Mouse (Mus musculus) embryonic facial prominence, embryonic 15.5 days (tissue): ENCODE data around the gene Hic1. TPM values are rescaled to one million over a fixed set of nuclear protein-coding genes. Genes with fewer than 3 reads are reported as not detected.

ENCODE experiments used
- ATAC-seq: fragments of 200-750 bp; cut with Nextera tagmentation; 2 replicates; pipeline ENCODE4 v1.8.0; 2017; ENCODE audit warnings: low read depth, moderate TSS enrichment; ENCODE audit not compliant: insufficient number of reproducible peaks, low FRiP score, low TSS enrichment
- H3K27ac ChIP-seq: fragments of 300-500 bp; sonication (generic); replicated peaks from 2 replicates; pipeline ENCODE4 v1.5.1; 2015; ENCODE audit warnings: mild to moderate bottlenecking, inconsistent platforms
- H3K27me3 ChIP-seq: fragments of 300-500 bp; sonication (generic); 2 replicates; pipeline ENCODE4 v1.6.1; 2015; ENCODE audit warnings: inconsistent platforms
- H3K36me3 ChIP-seq: fragments of 300-500 bp; sonication (generic); 2 replicates; pipeline ENCODE4 v1.6.1; 2015; ENCODE audit warnings: mild to moderate bottlenecking, inconsistent platforms
- H3K4me1 ChIP-seq: fragments of 300-500 bp; sonication (generic); 2 replicates; pipeline ENCODE4 v1.6.1; 2015; ENCODE audit warnings: inconsistent platforms
- H3K4me2 ChIP-seq: fragments of 300-500 bp; sonication (generic); replicated peaks from 2 replicates; pipeline ENCODE4 v1.6.1; 2015; ENCODE audit warnings: mild to moderate bottlenecking, inconsistent platforms
- H3K4me3 ChIP-seq: fragments of 300-500 bp; sonication (generic); replicated peaks from 2 replicates; pipeline ENCODE4 v1.5.1; 2015; ENCODE audit warnings: mild to moderate bottlenecking, inconsistent platforms
- H3K9ac ChIP-seq: fragments of 300-500 bp; sonication (generic); 2 replicates; pipeline ENCODE4 v1.6.1; 2015; ENCODE audit warnings: inconsistent platforms
- H3K9me3 ChIP-seq: fragments of 300-500 bp; sonication (generic); replicated peaks from 2 replicates; pipeline ENCODE4 v1.6.1; 2016; ENCODE audit warnings: inconsistent platforms
- WGBS: fragments of 180-500 bp; shearing (Covaris S2); methylation state at CpG from one replicate; pipeline ENCODE4 v1.1.7; 2015; 5-methylcytosine and 5-hydroxymethylcytosine counted together
- polyA plus RNA-seq: library from polyadenylated mRNA; unstranded; fragments of >200 nt; fragmentation: Nextera tagmentation; extraction: Ambion mirVana; gene quantifications from 2 replicates; pipeline ENCODE4 v1.2.1, GENCODE M21; 2015

Hic1 gene
- polyA plus RNA-seq, result 17.7 and 19.8 TPM in 2 replicates

- Histone ChIP-seq H3K36me3 (peaks cover 3% of the 10 kb centered on the region; the same call in 1 of the 2 replicates), H3K9ac (peak within 1 kb of the TSS; percentile 55), H3K4me2 (peak within 1 kb of the TSS; percentile 96), H3K9me3 (no peaks in the 10 kb centered on the region), H3K27me3 (peaks cover 96% of the 10 kb centered on the region), H3K27ac (peak within 1 kb of the TSS; percentile 65), H3K4me3 (peak within 1 kb of the TSS; percentile 64), H3K4me1 (peaks cover 93% of the 10 kb centered on the region)
- no peak for ATAC-seq
- WGBS, result 5% methylated on average over 23 of the region's 23 CpGs
Measured at GRCm38 (mm10) chr11:75169405-75170080, at the start of gene Hic1. TSS of gene Hic1 (minus strand) at chr11:75169519.

- H3K9ac ChIP-seq, result peak overlapping the region; percentile 31
- no peak overlapping the region for H3K27ac ChIP-seq
- no peaks in the 10 kb centered on the region for H3K36me3 ChIP-seq
- WGBS, result 16% methylated on average over 13 of the region's 13 CpGs
- no peaks in the 10 kb centered on the region for H3K9me3 ChIP-seq
- H3K27me3 ChIP-seq, result no peaks in the 10 kb centered on the region
- H3K4me2 ChIP-seq, result peak overlapping the region; percentile 58
- H3K4me3 ChIP-seq, result peak overlapping the region; percentile 32
- peaks cover 26% of the 10 kb centered on the region for H3K4me1 ChIP-seq
- 0 out of 2 replicates have a peak, but pooled peaks have one; percentile 11 for ATAC-seq
Measured at GRCm38 (mm10) chr11:75214081-75214950, 45.0 kb upstream of the Hic1 start.

- peak; percentile 21; the same call in 1 of the 2 replicates for ATAC-seq
- Histone ChIP-seq H3K27me3 (no peaks in the 10 kb centered on the region), H3K27ac (no peak overlapping the region; the same call in 1 of the 2 replicates), H3K9ac (peak overlapping the region; percentile 31), H3K4me3 (peak overlapping the region; percentile 32), H3K4me2 (peak overlapping the region; percentile 58), H3K9me3 (no peaks in the 10 kb centered on the region), H3K4me1 (peaks cover 26% of the 10 kb centered on the region), H3K36me3 (no peaks in the 10 kb centered on the region)
- WGBS, result 7% methylated on average over 33 of the region's 35 CpGs
Measured at GRCm38 (mm10) chr11:75213372-75214080, 44.2 kb upstream of the Hic1 start.

GRCm38 (mm10) chr11:75212876-75213275 lies 43.6 kb upstream of the Hic1 start:
- H3K4me2 ChIP-seq, result no peak overlapping the region
- H3K27ac ChIP-seq, result no peak overlapping the region
- no peak overlapping the region for H3K4me3 ChIP-seq
- no peaks in the 10 kb centered on the region for H3K36me3 ChIP-seq
- H3K27me3 ChIP-seq, result no peaks in the 10 kb centered on the region
- peaks cover 26% of the 10 kb centered on the region for H3K4me1 ChIP-seq
- ATAC-seq, result no peak
- H3K9ac ChIP-seq, result no peak overlapping the region
- WGBS, result 63% methylated on average over 3 of the region's 3 CpGs
- no peaks in the 10 kb centered on the region for H3K9me3 ChIP-seq

- peaks cover 26% of the 10 kb centered on the region for H3K4me1 ChIP-seq
- H3K4me2 ChIP-seq, result no peak overlapping the region
- H3K27ac ChIP-seq, result peak overlapping the region; percentile 60
- no peaks in the 10 kb centered on the region for H3K27me3 ChIP-seq
- ATAC-seq, result peak; percentile 47; the same call in 1 of the 2 replicates
- 53% methylated on average over 8 of the region's 8 CpGs for WGBS
- H3K36me3 ChIP-seq, result no peaks in the 10 kb centered on the region
- no peak overlapping the region for H3K4me3 ChIP-seq
- H3K9ac ChIP-seq, result no peak overlapping the region
- no peaks in the 10 kb centered on the region for H3K9me3 ChIP-seq
Measured at GRCm38 (mm10) chr11:75212031-75212667, 42.8 kb upstream of the Hic1 start.

GRCm38 (mm10) chr11:75210755-75211154 lies 41.4 kb upstream of the Hic1 start:
- H3K4me1 ChIP-seq, result peaks cover 26% of the 10 kb centered on the region
- H3K36me3 ChIP-seq, result no peaks in the 10 kb centered on the region
- no peak overlapping the region for H3K4me2 ChIP-seq
- H3K27ac ChIP-seq, result no peak overlapping the region
- H3K9me3 ChIP-seq, result no peaks in the 10 kb centered on the region
- ATAC-seq, result no peak
- no peaks in the 10 kb centered on the region for H3K27me3 ChIP-seq
- WGBS, result 56% methylated on average over 6 of the region's 6 CpGs
- no peak overlapping the region for H3K4me3 ChIP-seq
- H3K9ac ChIP-seq, result no peak overlapping the region

GRCm38 (mm10) chr11:75210093-75210492 lies 40.8 kb upstream of the Hic1 start:
- H3K27ac ChIP-seq, result no peak overlapping the region
- no peak overlapping the region for H3K4me2 ChIP-seq
- no peaks in the 10 kb centered on the region for H3K36me3 ChIP-seq
- H3K9me3 ChIP-seq, result no peaks in the 10 kb centered on the region
- no peak overlapping the region for H3K9ac ChIP-seq
- ATAC-seq, result no peak
- 78% methylated on average over 4 of the region's 4 CpGs for WGBS
- H3K4me1 ChIP-seq, result peaks cover 26% of the 10 kb centered on the region
- no peaks in the 10 kb centered on the region for H3K27me3 ChIP-seq
- no peak overlapping the region for H3K4me3 ChIP-seq

GRCm38 (mm10) chr11:75209363-75209762 lies 40.0 kb upstream of the Hic1 start:
- Histone ChIP-seq H3K27me3 (no peaks in the 10 kb centered on the region), H3K9me3 (no peaks in the 10 kb centered on the region), H3K9ac (no peak overlapping the region), H3K27ac (no peak overlapping the region), H3K4me1 (peaks cover 26% of the 10 kb centered on the region), H3K4me2 (no peak overlapping the region), H3K4me3 (no peak overlapping the region), H3K36me3 (no peaks in the 10 kb centered on the region)
- ATAC-seq, result no peak
- WGBS, result 70% methylated on average over 4 of the region's 4 CpGs

GRCm38 (mm10) chr11:75206347-75206746 lies 37.0 kb upstream of the Hic1 start:
- H3K9ac ChIP-seq, result no peak overlapping the region
- H3K27ac ChIP-seq, result no peak overlapping the region
- H3K4me1 ChIP-seq, result peaks cover 7% of the 10 kb centered on the region; the same call in 1 of the 2 replicates
- no peak overlapping the region for H3K4me3 ChIP-seq
- no peaks in the 10 kb centered on the region for H3K36me3 ChIP-seq
- H3K4me2 ChIP-seq, result no peak overlapping the region
- no peaks in the 10 kb centered on the region for H3K9me3 ChIP-seq
- ATAC-seq, result no peak
- WGBS, result 55% methylated on average over 4 of the region's 4 CpGs
- H3K27me3 ChIP-seq, result peaks cover 7% of the 10 kb centered on the region; the same call in 1 of the 2 replicates

- 31% methylated on average over 9 of the region's 9 CpGs for WGBS
- no peak overlapping the region for H3K27ac ChIP-seq
- peaks cover 7% of the 10 kb centered on the region; the same call in 1 of the 2 replicates for H3K27me3 ChIP-seq
- H3K9me3 ChIP-seq, result no peaks in the 10 kb centered on the region
- H3K36me3 ChIP-seq, result no peaks in the 10 kb centered on the region
- ATAC-seq, result no peak
- H3K4me1 ChIP-seq, result peaks cover 14% of the 10 kb centered on the region
- no peak overlapping the region for H3K9ac ChIP-seq
- H3K4me2 ChIP-seq, result no peak overlapping the region
- no peak overlapping the region for H3K4me3 ChIP-seq
Measured at GRCm38 (mm10) chr11:75204472-75204871, 35.2 kb upstream of the Hic1 start.
